Mouse (Mus musculus) MEL (cell line): ENCODE measurements around the gene Clstn3.
A peak's percentile ranks its signal among the peaks of the same experiment; 100 is the strongest.
"Not testable (repeated sequence)": the region's sequence is repeated elsewhere in the genome, so short reads cannot be mapped to it uniquely, and the experiment has no call there.

Source experiments
- CHD2 ChIP-seq: IDR thresholded peaks from 2 replicates; pipeline ENCODE4 v1.6.1; 2011; ENCODE audit warnings: low read length, improper control_type of control experiment
- CTCF ChIP-seq, 3 experiments: IDR thresholded peaks in 2 of 3; conservative IDR thresholded peaks in 1 of 3; 2 replicates each; pipeline ENCODE4 v1.5.1; 2011 to 2012; ENCODE audit warnings: low read length in 3 of 3, low read depth in 2 of 3, mild to moderate bottlenecking in 2 of 3, improper control_type of control experiment in 1 of 3, inconsistent platforms in 1 of 3, mixed read lengths in 1 of 3, moderate library complexity in 1 of 3; ENCODE audit not compliant: control insufficient read depth in 1 of 3, insufficient read depth in 1 of 3, poor library complexity in 1 of 3, severe bottlenecking in 1 of 3
- E2F4 ChIP-seq: IDR thresholded peaks from 2 replicates; pipeline ENCODE4 v1.6.1; 2011; ENCODE audit warnings: low read depth, low read length, improper control_type of control experiment, borderline replicate concordance
- EP300 ChIP-seq, 2 experiments: IDR thresholded peaks; 2 replicates each; pipeline ENCODE4 v1.6.1; 2011; ENCODE audit warnings: improper control_type of control experiment in 2 of 2, low read length in 2 of 2, low read depth in 1 of 2, mild to moderate bottlenecking in 1 of 2
- ETS1 ChIP-seq: IDR thresholded peaks from 2 replicates; pipeline ENCODE4 v1.6.1; 2012; ENCODE audit warnings: low read depth, mild to moderate bottlenecking, inconsistent platforms, low read length, improper control_type of control experiment, moderate library complexity
- KAT2A ChIP-seq: conservative IDR thresholded peaks from 2 replicates; pipeline ENCODE4 v1.6.1; 2012; ENCODE audit warnings: low read depth, low read length, improper control_type of control experiment, inconsistent platforms
- MAZ ChIP-seq: IDR thresholded peaks from 2 replicates; pipeline ENCODE4 v1.6.1; 2012; ENCODE audit warnings: low read depth, mild to moderate bottlenecking, inconsistent platforms, low read length, improper control_type of control experiment
- MEF2A ChIP-seq: IDR thresholded peaks from 2 replicates; pipeline ENCODE4 v1.6.1; 2014; ENCODE audit warnings: low read depth, mild to moderate bottlenecking, inconsistent platforms, low read length, improper control_type of control experiment; ENCODE audit not compliant: poor library complexity, insufficient replicate concordance, severe bottlenecking; ENCODE audit errors: extremely low read depth
- MYB ChIP-seq: IDR thresholded peaks from 2 replicates; pipeline ENCODE4 v1.6.1; 2011; ENCODE audit warnings: mild to moderate bottlenecking, low read depth, low read length, improper control_type of control experiment
- POLR2A ChIP-seq, 2 experiments: IDR thresholded peaks; 2 replicates each; pipeline ENCODE4 v1.6.1; 2011 to 2012; ENCODE audit warnings: low read length in 2 of 2, mild to moderate bottlenecking in 2 of 2, control low read depth in 1 of 2, improper control_type of control experiment in 1 of 2, low read depth in 1 of 2, moderate library complexity in 1 of 2; ENCODE audit not compliant: control insufficient read depth in 1 of 2, insufficient read depth in 1 of 2, poor library complexity in 1 of 2
- RAD21 ChIP-seq: IDR thresholded peaks from 2 replicates; pipeline ENCODE4 v1.6.1; 2011; ENCODE audit warnings: mild to moderate bottlenecking, low read depth, low read length, improper control_type of control experiment
- SMC3 ChIP-seq: IDR thresholded peaks from 2 replicates; pipeline ENCODE4 v1.6.1; 2011; ENCODE audit warnings: low read depth, low read length, improper control_type of control experiment
- ZKSCAN1 ChIP-seq: IDR thresholded peaks from 2 replicates; pipeline ENCODE4 v1.6.1; 2012; ENCODE audit warnings: low read depth, mild to moderate bottlenecking, inconsistent platforms, low read length, improper control_type of control experiment, moderate library complexity
- ZNF384 ChIP-seq: IDR thresholded peaks from 2 replicates; pipeline ENCODE4 v1.6.1; 2012; ENCODE audit warnings: low read depth, mild to moderate bottlenecking, inconsistent platforms, low read length, improper control_type of control experiment

DNA sequence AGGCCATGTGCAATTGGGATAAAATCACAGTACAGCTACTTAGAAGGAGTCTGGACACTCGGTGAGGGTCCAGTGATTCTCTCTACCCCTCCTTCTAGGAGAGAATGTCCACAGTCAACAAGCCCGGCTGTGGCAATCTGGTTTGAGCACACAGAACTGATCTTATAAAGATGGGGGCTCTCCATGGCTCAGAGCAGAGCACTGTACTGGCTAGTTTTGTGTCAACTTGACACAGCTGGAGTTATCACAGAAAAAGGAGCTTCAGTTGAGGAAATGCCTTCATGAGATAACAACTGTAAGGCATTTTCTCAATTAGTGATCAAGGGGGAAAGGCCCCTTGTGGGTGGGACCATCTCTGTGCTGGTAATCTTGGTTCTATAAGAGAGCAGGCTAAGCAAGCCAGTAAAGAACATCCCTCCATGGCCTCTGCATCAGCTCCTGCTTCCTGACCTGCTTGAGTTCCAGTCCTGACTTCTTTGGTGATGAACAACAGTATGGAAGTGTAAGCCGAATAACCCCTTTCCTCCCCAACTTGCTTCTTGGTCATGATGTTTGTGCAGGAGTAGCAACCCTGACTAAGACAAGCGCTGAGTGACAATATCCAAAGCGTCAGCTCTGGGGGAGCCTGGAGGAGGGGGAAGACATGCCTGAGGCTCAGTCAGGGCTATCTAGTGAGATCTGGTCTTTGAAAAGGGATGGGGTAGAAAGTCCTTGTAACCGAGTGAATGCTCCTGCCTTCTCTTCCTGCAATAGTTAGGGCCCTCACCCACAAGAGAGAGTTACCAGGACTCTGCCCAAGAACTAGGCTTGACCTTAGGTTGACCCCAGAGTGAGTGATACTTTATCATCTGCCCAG is 7.4 kb upstream of the Clstn3 start:
- TF ChIP-seq CTCF (IDR thresholded peaks at IDR 0.05 in 2 of 3, conservative IDR thresholded peaks at IDR 0.05 in 1 of 3; ENCODE audit: control insufficient read depth in 1 of 3, insufficient read depth in 1 of 3, low read depth in 2 of 3, low read length in 3 of 3, poor library complexity in 1 of 3, severe bottlenecking in 1 of 3); EP300 (IDR thresholded peaks at IDR 0.05; ENCODE audit: low read depth in 1 of 2, low read length in 2 of 2); ZKSCAN1; MEF2A; KAT2A; SMC3; CHD2; E2F4; ZNF384; RAD21; ETS1; MYB; MAZ: not testable (repeated sequence)
- peak in 1 of 2 experiments; percentile 51; a peak in 1 of 4 replicates for TF ChIP-seq POLR2A (IDR thresholded peaks at IDR 0.05; ENCODE audit: control insufficient read depth in 1 of 2, insufficient read depth in 1 of 2, low read depth in 1 of 2, low read length in 2 of 2, poor library complexity in 1 of 2)
